Mouse (Mus musculus) liver, postnatal 0 days (tissue): ENCODE data around the gene Gm49661. TPM values are rescaled to one million over a fixed set of nuclear protein-coding genes. Genes with fewer than 3 reads are reported as not detected.

Experiments
- ATAC-seq: fragments of 200-750 bp; cut with Nextera tagmentation; 2 replicates; pipeline ENCODE4 v1.8.0; 2017; ENCODE audit warnings: mild to moderate bottlenecking, moderate library complexity
- DNase-seq: peaks from one replicate; pipeline ENCODE4 v3.0.0-alpha.2; 2016
- H3K27ac ChIP-seq: fragments of 300-500 bp; sonication (generic); 2 replicates; pipeline ENCODE4 v1.5.1; 2014; ENCODE audit warnings: antibody characterized with exemption, moderate library complexity, mild to moderate bottlenecking, low read depth
- H3K27me3 ChIP-seq: fragments of 300-500 bp; sonication (generic); 2 replicates; pipeline ENCODE4 v1.6.1; 2014; ENCODE audit warnings: low read length, control low read depth, mixed read lengths; ENCODE audit not compliant: insufficient read depth
- H3K36me3 ChIP-seq: fragments of 300-500 bp; sonication (generic); replicated peaks from 2 replicates; pipeline ENCODE4 v1.6.1; 2014; ENCODE audit warnings: mild to moderate bottlenecking, control low read depth, low read length, moderate library complexity, mixed read lengths; ENCODE audit not compliant: insufficient read depth
- H3K4me1 ChIP-seq: fragments of 300-500 bp; sonication (generic); 2 replicates; pipeline ENCODE4 v1.6.1; 2014; ENCODE audit warnings: antibody characterized with exemption, mild to moderate bottlenecking, control low read depth; ENCODE audit not compliant: insufficient read depth
- H3K4me2 ChIP-seq: fragments of 300-500 bp; sonication (generic); 2 replicates; pipeline ENCODE4 v1.6.1; 2014; ENCODE audit warnings: low read depth, mild to moderate bottlenecking, low read length, moderate library complexity, mixed read lengths
- H3K4me3 ChIP-seq: fragments of 300-500 bp; sonication (generic); 2 replicates; pipeline ENCODE4 v1.5.1; 2014; ENCODE audit warnings: low read depth, low read length
- H3K9ac ChIP-seq: fragments of 300-500 bp; sonication (generic); replicated peaks from 2 replicates; pipeline ENCODE4 v1.6.1; 2014; ENCODE audit warnings: mild to moderate bottlenecking, moderate library complexity
- H3K9me3 ChIP-seq: fragments of 300-500 bp; sonication (generic); 2 replicates; pipeline ENCODE4 v1.6.1; 2016; ENCODE audit warnings: mild to moderate bottlenecking, control low read depth, low read length, mixed read lengths
- CTCF ChIP-seq: sonication (generic); IDR thresholded peaks from 2 replicates; pipeline ENCODE4 v1.5.1; 2016; ENCODE audit warnings: antibody characterized with exemption, low read depth
- EP300 ChIP-seq: IDR thresholded peaks from 2 replicates; pipeline ENCODE4 v1.6.1; 2016; ENCODE audit warnings: antibody characterized with exemption, low read depth, mild to moderate bottlenecking
- WGBS: fragments of 180-500 bp; shearing (Covaris S2); extraction: QIAGEN DNeasy Blood & Tissue Kit; methylation state at CpG from one replicate; pipeline ENCODE4 v1.1.7; 2014; ENCODE audit not compliant: insufficient replicate concordance; 5-methylcytosine and 5-hydroxymethylcytosine counted together
- polyA plus RNA-seq: library from polyadenylated mRNA; unstranded; fragments of >200 nt; fragmentation: Nextera tagmentation; extraction: Ambion mirVana; gene quantifications from 2 replicates; pipeline ENCODE4 v1.2.1, GENCODE M21; 2015

Gm49661 gene
- polyA plus RNA-seq, 1 experiment from 2014 or later: not detected

DNA sequence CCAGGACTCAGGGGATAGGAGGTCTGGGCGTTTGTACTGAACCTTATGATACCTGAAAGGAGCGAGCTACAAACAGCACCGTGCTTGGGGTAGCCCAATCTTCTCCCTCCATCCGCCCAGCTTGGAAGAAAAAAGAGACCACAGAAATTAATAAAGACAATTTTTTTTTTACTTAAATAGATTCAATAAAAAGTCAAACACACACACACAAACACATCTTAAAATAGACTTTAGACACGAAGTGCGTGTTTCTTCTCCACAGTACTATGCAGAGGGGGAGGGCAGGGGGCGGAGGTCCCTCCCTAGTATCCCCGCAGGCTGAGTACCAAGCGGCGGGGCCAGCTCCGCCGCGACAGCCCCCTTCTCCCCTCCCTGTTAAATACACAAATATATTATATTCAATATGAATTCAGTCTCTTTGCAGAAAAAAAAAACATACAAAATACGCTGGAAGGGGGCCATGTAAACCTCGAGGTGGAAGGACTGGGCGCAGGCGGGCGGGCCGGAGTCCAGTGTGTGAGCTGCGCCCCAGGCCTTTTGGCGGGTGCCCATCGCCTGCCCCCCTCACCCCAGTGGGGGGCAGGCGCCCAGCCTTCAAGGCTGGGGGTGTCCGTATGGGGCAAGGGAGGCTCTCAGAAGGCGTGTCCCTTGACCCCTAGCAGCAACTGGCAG is 7.7 kb upstream of the Gm49661 start:
- Histone ChIP-seq H3K4me1 (peaks cover 66% of the 10 kb centered on the region), H3K4me2 (peak overlapping the region; percentile 96), H3K27me3 (no peaks in the 10 kb centered on the region), H3K9ac (peak overlapping the region; percentile 93), H3K9me3 (no peaks in the 10 kb centered on the region), H3K36me3 (peaks cover 31% of the 10 kb centered on the region), H3K27ac (peak overlapping the region; percentile 98), H3K4me3 (peak overlapping the region; percentile 70)
- DNase-seq: no peak
- TF ChIP-seq CTCF (no peak), EP300 (no peak)
- under 1% methylated on average over 25 of the region's 25 CpGs for WGBS
- ATAC-seq: no peak

DNA sequence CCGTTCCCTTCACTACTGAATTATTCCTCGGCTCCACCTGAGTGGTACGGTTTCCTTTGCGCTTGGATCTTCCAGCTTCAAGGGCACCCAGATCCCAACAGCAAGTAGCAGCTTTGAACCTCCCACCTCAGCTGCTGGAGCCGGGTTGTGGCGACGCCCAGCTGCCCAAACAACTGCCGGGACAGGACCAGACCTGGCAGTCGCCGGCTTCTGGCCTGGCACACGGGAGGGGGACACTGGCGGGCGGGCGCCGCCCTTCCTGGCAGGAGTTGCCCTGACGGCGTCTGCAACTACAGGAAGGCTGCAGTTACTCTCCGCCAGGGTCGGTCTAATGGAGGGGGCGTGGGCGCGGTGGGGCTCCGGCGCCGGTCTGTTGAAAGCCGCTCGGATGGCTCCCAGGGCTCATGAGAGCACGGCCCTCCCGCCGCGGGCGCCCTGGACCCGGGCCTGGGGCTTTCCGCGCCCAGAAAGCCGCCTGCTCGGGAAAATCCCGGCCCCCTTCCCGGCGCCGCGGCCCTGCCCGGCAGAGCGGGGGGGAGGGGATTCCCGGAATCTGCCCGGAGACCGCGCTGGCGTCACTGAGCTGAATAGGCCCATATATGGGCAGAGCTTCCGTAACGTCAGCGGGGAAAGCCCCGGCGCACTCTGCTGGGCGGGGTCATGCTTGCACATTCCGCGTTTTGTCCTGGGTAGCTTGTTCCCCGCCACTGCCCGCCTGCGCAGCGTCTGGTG is 7.0 kb upstream of the Gm49661 start:
- peaks cover 38% of the 10 kb centered on the region for H3K36me3 ChIP-seq
- DNase-seq: peak; percentile 97
- H3K9ac ChIP-seq: peak overlapping the region; percentile 93
- H3K4me1 ChIP-seq: peaks cover 59% of the 10 kb centered on the region
- 1% methylated on average over 40 of the region's 61 CpGs for WGBS
- no peaks in the 10 kb centered on the region for H3K9me3 ChIP-seq
- H3K4me3 ChIP-seq: peak overlapping the region; percentile 70
- peak; percentile 62 for ATAC-seq
- peak overlapping the region; percentile 98 for H3K27ac ChIP-seq
- TF ChIP-seq EP300 (no peak), CTCF (peak; percentile 29)
- H3K27me3 ChIP-seq: no peaks in the 10 kb centered on the region
- peak overlapping the region; percentile 96 for H3K4me2 ChIP-seq

DNA sequence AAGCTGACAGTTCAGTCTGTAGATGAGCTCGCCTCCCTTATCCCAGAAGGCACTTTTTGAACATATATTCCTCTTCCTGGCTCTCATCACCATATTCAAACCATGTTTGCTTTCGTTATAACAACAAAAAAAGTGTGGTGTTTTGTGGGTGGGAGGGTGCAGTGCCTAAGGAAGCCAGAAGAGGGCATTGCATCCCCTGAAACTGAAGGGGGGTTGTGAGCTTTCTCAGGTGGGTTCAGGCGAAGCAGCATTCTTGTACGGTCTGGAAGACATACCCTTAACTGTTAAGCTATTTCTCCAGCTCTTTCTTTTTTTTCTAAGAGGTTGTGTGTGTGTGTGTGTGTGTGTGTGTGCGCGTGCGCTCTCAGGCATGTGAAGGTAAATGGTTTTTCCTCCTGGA is 6.2 kb upstream of the Gm49661 start:
- H3K9me3 ChIP-seq: no peaks in the 10 kb centered on the region
- no peaks in the 10 kb centered on the region for H3K27me3 ChIP-seq
- 0 out of 2 replicates have a peak, but pooled peaks have one; percentile 33 for TF ChIP-seq EP300
- peak; percentile 96 for TF ChIP-seq CTCF
- H3K4me1 ChIP-seq: peaks cover 52% of the 10 kb centered on the region
- peak overlapping the region; percentile 70 for H3K4me3 ChIP-seq
- H3K36me3 ChIP-seq: peaks cover 39% of the 10 kb centered on the region
- DNase-seq (peak; percentile 82), ATAC-seq (no peak)
- H3K4me2 ChIP-seq: peak overlapping the region; percentile 96
- H3K27ac ChIP-seq: peak overlapping the region; percentile 98
- peak overlapping the region; percentile 93 for H3K9ac ChIP-seq
- WGBS: 33% methylated on average over 7 of the region's 7 CpGs

DNA sequence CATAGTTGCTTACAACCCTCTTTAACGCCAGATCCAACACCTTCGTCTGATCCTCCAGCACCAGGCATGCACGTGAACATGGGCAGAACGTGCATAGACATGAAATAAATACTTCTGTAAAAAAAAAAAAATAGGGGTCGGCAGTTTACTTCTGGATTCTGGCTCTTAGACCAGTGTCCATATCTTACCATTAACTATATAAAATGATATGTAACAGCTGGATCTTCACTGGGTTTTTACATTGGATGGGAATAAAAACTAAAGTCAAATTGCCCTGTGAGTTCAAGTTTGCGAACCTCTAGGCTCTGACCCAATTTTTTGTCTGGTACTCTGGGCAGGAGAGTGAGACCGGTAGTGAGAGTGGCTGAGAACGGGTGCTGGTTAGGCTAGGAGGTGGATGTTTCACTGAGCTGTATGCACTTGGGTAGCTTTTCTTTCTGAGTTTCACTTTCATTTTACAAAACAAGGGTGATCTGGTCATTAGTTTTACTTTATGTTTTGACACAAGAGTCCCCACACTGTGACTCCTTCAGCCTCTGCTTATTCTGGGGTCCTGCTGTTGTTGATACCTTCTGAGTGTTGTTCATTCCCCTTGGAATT is 5.4 kb upstream of the Gm49661 start:
- H3K9ac ChIP-seq: peak overlapping the region; percentile 93
- H3K4me3 ChIP-seq: peak overlapping the region; percentile 70; the same call in 1 of the 2 replicates
- WGBS: 72% methylated on average over 8 of the region's 8 CpGs
- TF ChIP-seq CTCF (no peak), EP300 (no peak)
- peak overlapping the region; percentile 98 for H3K27ac ChIP-seq
- no peak for ATAC-seq
- H3K27me3 ChIP-seq: no peaks in the 10 kb centered on the region
- no peaks in the 10 kb centered on the region for H3K9me3 ChIP-seq
- no peak for DNase-seq
- H3K4me1 ChIP-seq: peaks cover 49% of the 10 kb centered on the region
- peak overlapping the region; percentile 96 for H3K4me2 ChIP-seq
- H3K36me3 ChIP-seq: peaks cover 39% of the 10 kb centered on the region

DNA sequence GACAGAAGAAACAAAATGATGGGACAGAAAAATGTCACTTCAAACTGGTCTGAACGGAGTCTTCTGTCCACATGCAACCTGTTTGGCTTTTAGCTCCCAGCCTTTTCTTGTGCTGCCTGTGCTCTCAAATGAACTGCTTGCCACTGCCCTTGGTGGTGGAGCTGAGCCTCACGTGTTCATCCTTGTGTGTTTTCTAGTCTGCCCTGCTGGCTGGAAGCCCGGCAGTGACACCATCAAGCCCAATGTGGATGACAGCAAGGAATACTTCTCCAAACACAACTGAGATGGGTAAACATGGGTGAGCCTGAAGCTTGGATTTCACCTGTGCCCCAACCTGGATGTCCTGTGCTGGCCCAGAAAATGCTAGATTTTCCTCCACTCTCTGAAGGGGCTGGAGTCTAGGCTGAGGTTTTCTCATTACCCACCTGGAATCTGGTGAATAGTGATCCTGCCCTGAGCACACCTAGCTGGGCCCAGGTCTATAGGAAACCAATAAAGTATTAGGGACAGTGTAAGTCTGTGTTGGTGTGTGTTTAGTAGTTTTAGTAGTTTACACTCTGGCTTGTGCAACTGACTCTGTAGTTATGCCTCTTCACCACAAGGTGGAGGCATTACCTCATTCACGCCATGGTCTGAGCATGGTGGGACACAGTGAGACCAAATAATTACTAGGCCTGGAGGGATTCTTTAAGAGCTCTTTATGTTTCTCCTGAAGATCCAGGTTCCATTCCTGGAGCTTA is 4.7 kb upstream of the Gm49661 start:
- Histone ChIP-seq H3K27me3 (no peaks in the 10 kb centered on the region), H3K4me3 (peak overlapping the region; percentile 6; the same call in 1 of the 2 replicates), H3K9ac (peak overlapping the region; percentile 93; the same call in 1 of the 2 replicates), H3K4me1 (peaks cover 43% of the 10 kb centered on the region), H3K27ac (peak overlapping the region; percentile 98), H3K4me2 (peak overlapping the region; percentile 96), H3K9me3 (no peaks in the 10 kb centered on the region), H3K36me3 (peaks cover 39% of the 10 kb centered on the region)
- 60% methylated on average over 4 of the region's 4 CpGs for WGBS
- peak; percentile 9 for ATAC-seq
- DNase-seq: peak; percentile 82
- TF ChIP-seq EP300: no peak
- peak; percentile 97 for TF ChIP-seq CTCF
